Mouse (Mus musculus) ovary, adult 2 months (tissue): ENCODE data around the gene Krtap7-1. TPM values are rescaled to one million over a fixed set of nuclear protein-coding genes. Genes with fewer than 3 reads are reported as not detected.

Experiments used
- polyA plus RNA-seq: library from polyadenylated mRNA; depleted of rRNA; stranded (reverse); fragments of >200 nt; gene quantifications from 2 replicates; pipeline ENCODE4 v1.2.3, GENCODE M21; 2012; rRNA removed

The Krtap7-1 gene
- polyA plus RNA-seq = not detected in 2 replicates

DNA sequence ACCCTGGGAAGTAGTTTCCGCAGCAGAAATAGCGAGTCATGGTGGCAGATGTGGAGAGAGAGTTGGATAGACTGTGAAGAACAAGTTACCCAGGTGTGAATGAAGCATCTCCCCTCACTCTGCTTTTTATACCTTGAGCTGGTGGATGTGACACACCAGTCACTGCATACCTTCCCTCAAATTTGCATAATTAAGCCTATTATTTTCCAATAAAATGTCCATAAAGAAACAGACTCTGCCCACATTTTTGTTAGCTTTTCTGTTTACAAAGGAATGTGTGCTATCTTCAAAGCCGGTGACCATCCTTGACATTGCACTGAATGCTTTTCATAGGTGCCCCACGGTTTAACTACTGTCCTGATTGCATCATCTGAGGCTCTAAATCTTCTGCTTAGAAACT, at the start of gene Krtap7-1:
Gene Krtap7-1, minus strand, starts transcription at position 101 of the 400 bp plus-strand sequence.

DNA sequence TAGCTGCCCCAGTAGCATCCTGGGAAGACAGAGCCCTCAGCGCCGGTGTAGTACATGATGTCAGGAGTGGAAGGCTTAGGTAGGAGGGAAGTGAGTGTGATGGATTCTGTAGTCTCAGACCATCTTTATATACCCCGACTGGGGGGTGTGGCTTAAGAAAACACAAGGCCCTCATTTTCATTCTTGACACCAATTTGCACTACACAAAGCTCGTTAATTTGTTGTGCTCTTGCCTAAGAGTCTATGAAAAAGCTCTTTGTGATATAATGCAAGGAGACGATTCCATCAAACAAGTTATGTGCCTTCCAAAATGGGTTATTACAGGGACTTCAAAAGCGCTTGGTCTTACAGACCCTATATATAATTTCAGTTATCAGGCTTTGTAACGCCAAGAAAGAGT, 20.3 kb downstream of the Krtap7-1 start, which contains the start of gene Krtap8-1:
Gene Krtap8-1, minus strand, starts transcription at position 101 of the 400 bp plus-strand sequence.

Other genes starting within 250 kb of the Krtap7-1 start
- not detected in 2 replicates for gene Krtap21-1, start 104.5 kb downstream of the Krtap7-1 start, polyA plus RNA-seq
- gene Krtap6-2, start 88.2 kb downstream of the Krtap7-1 start, polyA plus RNA-seq = not detected in 2 replicates
- gene Krtap8-1, start 20.4 kb downstream of the Krtap7-1 start, polyA plus RNA-seq = not detected in 2 replicates
- gene Krtap11-1, start 62.9 kb upstream of the Krtap7-1 start, polyA plus RNA-seq = not detected in 2 replicates